Mouse (Mus musculus) lung, embryonic 14.5 days (tissue): ENCODE results near the gene Scgb1b15. TPM values are rescaled to one million over a fixed set of nuclear protein-coding genes. Genes with fewer than 3 reads are reported as not detected.
"Not testable (repeated sequence)": the region's sequence is repeated elsewhere in the genome, so short reads cannot be mapped to it uniquely, and the experiment has no call there.

ENCODE experiments used
- ATAC-seq: fragments of 200-750 bp; cut with Nextera tagmentation; 2 replicates; pipeline ENCODE4 v1.8.0; 2017; ENCODE audit warnings: mild to moderate bottlenecking, moderate TSS enrichment, moderate library complexity; ENCODE audit not compliant: insufficient read depth
- DNase-seq: peaks from one replicate; pipeline ENCODE4 v3.0.0-alpha.2; 2015
- H3K27ac ChIP-seq: fragments of 300-500 bp; sonication (generic); 2 replicates; pipeline ENCODE4 v1.5.1; 2014; ENCODE audit warnings: low read depth, mild to moderate bottlenecking, moderate library complexity
- H3K27me3 ChIP-seq: fragments of 300-500 bp; sonication (generic); 2 replicates; pipeline ENCODE4 v1.6.1; 2014; ENCODE audit warnings: low read length, control low read depth; ENCODE audit not compliant: insufficient read depth
- H3K36me3 ChIP-seq: fragments of 300-500 bp; sonication (generic); 2 replicates; pipeline ENCODE4 v1.6.1; 2014; ENCODE audit warnings: control low read depth; ENCODE audit not compliant: insufficient read depth
- H3K4me1 ChIP-seq: fragments of 300-500 bp; sonication (generic); 2 replicates; pipeline ENCODE4 v1.6.1; 2014; ENCODE audit warnings: antibody characterized with exemption, control low read depth; ENCODE audit not compliant: insufficient read depth
- H3K4me2 ChIP-seq: fragments of 300-500 bp; sonication (generic); 2 replicates; pipeline ENCODE4 v1.6.1; 2014; ENCODE audit warnings: mild to moderate bottlenecking
- H3K4me3 ChIP-seq: fragments of 300-500 bp; sonication (generic); 2 replicates; pipeline ENCODE4 v1.5.1; 2014; ENCODE audit warnings: low read depth, low read length
- H3K9ac ChIP-seq: fragments of 300-500 bp; sonication (generic); 2 replicates; pipeline ENCODE4 v1.6.1; 2014
- H3K9me3 ChIP-seq: fragments of 300-500 bp; sonication (generic); 2 replicates; pipeline ENCODE4 v1.6.1; 2016; ENCODE audit warnings: low read depth, low read length, control low read depth
- polyA plus RNA-seq: library from polyadenylated mRNA; unstranded; fragments of >200 nt; fragmentation: Nextera tagmentation; extraction: Ambion mirVana; gene quantifications from 2 replicates; pipeline ENCODE4 v1.2.1, GENCODE M21; 2014

Scgb1b15 gene
- polyA plus RNA-seq = not detected in 2 replicates

DNA sequence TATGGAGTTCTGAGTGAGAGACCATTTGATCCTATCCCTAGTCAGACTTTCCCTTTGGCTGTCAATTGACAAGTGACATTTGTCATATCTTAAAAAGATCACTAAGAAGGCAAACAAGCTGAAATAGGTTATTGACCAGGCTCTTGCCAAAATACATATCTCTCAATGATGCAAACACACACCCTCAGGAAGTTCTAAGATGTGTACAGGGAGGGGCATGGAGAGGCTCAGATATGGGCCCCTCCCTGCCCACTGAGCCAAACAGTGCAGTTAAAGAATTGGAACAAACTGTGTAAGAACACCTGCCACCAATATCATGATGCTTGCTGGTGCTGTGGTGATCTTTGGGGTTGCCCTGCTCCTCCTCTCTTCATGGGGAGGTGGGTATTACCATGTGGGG lies at the start of gene Scgb1b15:
Scgb1b15 (plus strand) TSS at position 301 of the 400 bp plus-strand sequence.
- H3K9ac ChIP-seq, H3K36me3 ChIP-seq, H3K4me1 ChIP-seq, DNase-seq, H3K4me2 ChIP-seq, H3K27ac ChIP-seq, H3K4me3 ChIP-seq, H3K9me3 ChIP-seq, H3K27me3 ChIP-seq, ATAC-seq: not testable (repeated sequence)

DNA sequence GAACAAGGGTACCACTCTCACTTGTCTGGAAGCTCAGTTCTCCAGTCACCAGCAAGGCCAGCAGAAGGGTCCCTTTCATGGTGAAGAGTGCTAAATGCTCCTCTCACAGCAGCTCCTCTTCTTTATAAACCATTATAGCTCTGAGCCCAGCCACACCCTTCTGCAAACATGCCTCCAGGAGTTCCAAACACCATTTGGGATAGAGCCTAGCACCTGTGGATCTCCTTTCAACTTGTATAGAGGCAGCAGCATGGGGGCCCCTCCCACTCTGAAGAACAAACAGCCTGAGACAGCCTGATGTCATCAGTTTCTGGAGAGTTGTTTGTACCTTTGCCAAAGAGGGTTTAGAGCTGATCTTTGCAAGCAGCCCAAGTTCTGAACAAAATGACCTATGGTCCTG lies 6.8 kb upstream of the Scgb1b15 start, which contains the start of gene Scgb2b15:
Scgb2b15 (minus strand) TSS at position 101 of the 400 bp plus-strand sequence.
- H3K9ac ChIP-seq, H3K4me3 ChIP-seq, ATAC-seq, H3K27ac ChIP-seq, H3K27me3 ChIP-seq, DNase-seq, H3K36me3 ChIP-seq, H3K4me1 ChIP-seq, H3K4me2 ChIP-seq, H3K9me3 ChIP-seq: not testable (repeated sequence)

Other genes with a start within 250 kb of the Scgb1b15 start
- gene Scgb2b15, start 6.9 kb upstream of the Scgb1b15 start, polyA plus RNA-seq = not detected in 2 replicates
- gene Scgb2b17, start 220.0 kb downstream of the Scgb1b15 start, polyA plus RNA-seq = not detected in 2 replicates
- not detected in 2 replicates for gene Scgb1b17, start 226.9 kb downstream of the Scgb1b15 start, polyA plus RNA-seq